ENCODE assay signal across 13 mouse cellular contexts in genomic region chr10:24718720-24719119, GRCm38 (mm10). TPM values are rescaled to one million over a fixed set of nuclear protein-coding genes. Genes with fewer than 3 reads are reported as not detected.
DNase-seq lines count a peak whose midpoint lies in the region; ATAC-seq and TF ChIP-seq lines count a peak whose summit lies in the region.
"Had no signal": no experiment of that assay in that cellular context is flagged by ENCODE, and none has a peak within 500 bp of the region (broad histone marks: within the 10 kb centered on the region; RNA-seq: fewer than 3 reads in every experiment).

No protein-coding gene starts in this region.

- H3K4me2 ChIP-seq in hindbrain, embryonic 13.5 days: peak overlapping the region; percentile 23; the same call in 1 of the 2 replicates
- no peak overlapping the region for H3K4me2 ChIP-seq in hindbrain, embryonic 11.5 days (replicated peaks; ENCODE audit: low read depth, low read length)
- peak overlapping the region; percentile 22 for H3K4me2 ChIP-seq in midbrain, embryonic 13.5 days (replicated peaks)
- no peak overlapping the region for H3K4me2 ChIP-seq in midbrain, postnatal 0 days (ENCODE audit: low read depth, low read length, poor library complexity, severe bottlenecking)
- peak overlapping the region; percentile 39; the same call in 1 of the 2 replicates for H3K4me2 ChIP-seq in midbrain, embryonic 16.5 days (ENCODE audit: low read length)
- H3K4me2 ChIP-seq: intestine, embryonic 15.5 days; lung, embryonic 15.5 days had no signal

- H3K36me3 ChIP-seq in hindbrain, embryonic 13.5 days: no peaks in the 10 kb centered on the region
- H3K36me3 ChIP-seq in hindbrain, embryonic 11.5 days (ENCODE audit: control insufficient read depth, insufficient read depth, low read length): no peaks in the 10 kb centered on the region
- H3K36me3 ChIP-seq in midbrain, embryonic 13.5 days: no peaks in the 10 kb centered on the region
- no peaks in the 10 kb centered on the region for H3K36me3 ChIP-seq in midbrain, postnatal 0 days (ENCODE audit: insufficient read depth, low read length)
- H3K36me3 ChIP-seq in midbrain, embryonic 16.5 days (ENCODE audit: control insufficient read depth, insufficient read depth, low read length): no peaks in the 10 kb centered on the region
- H3K36me3 ChIP-seq: intestine, embryonic 15.5 days; lung, embryonic 15.5 days had no signal

- no peaks in the 10 kb centered on the region for H3K9me3 ChIP-seq in hindbrain, embryonic 13.5 days
- H3K9me3 ChIP-seq in hindbrain, embryonic 11.5 days (ENCODE audit: control insufficient read depth, low read length): no peaks in the 10 kb centered on the region
- no peaks in the 10 kb centered on the region for H3K9me3 ChIP-seq in midbrain, embryonic 13.5 days
- no peaks in the 10 kb centered on the region for H3K9me3 ChIP-seq in midbrain, postnatal 0 days (ENCODE audit: low read length)
- H3K9me3 ChIP-seq in midbrain, embryonic 16.5 days (replicated peaks; ENCODE audit: control insufficient read depth, low read length, poor library complexity, severe bottlenecking): no peaks in the 10 kb centered on the region
- H3K9me3 ChIP-seq: intestine, embryonic 15.5 days; lung, embryonic 15.5 days had no signal

- TF ChIP-seq CTCF in midbrain, postnatal 0 days (IDR thresholded peaks at IDR 0.05): no peak
- no peak for TF ChIP-seq CTCF in gastrocnemius, adult 2 months (IDR thresholded peaks at IDR 0.05)

- H3K27me3 ChIP-seq in hindbrain, embryonic 13.5 days: no peaks in the 10 kb centered on the region
- H3K27me3 ChIP-seq in hindbrain, embryonic 11.5 days (ENCODE audit: control insufficient read depth, insufficient read depth, low read length): no peaks in the 10 kb centered on the region
- H3K27me3 ChIP-seq in midbrain, embryonic 13.5 days: no peaks in the 10 kb centered on the region
- no peaks in the 10 kb centered on the region for H3K27me3 ChIP-seq in midbrain, postnatal 0 days (ENCODE audit: insufficient read depth, low read length)
- H3K27me3 ChIP-seq in midbrain, embryonic 16.5 days (ENCODE audit: control insufficient read depth, insufficient read depth, low read depth, low read length): no peaks in the 10 kb centered on the region
- H3K27me3 ChIP-seq: intestine, embryonic 15.5 days; lung, embryonic 15.5 days had no signal

- no peak for DNase-seq in hindbrain, embryonic 11.5 days (ENCODE audit: low spot score)
- no peak for DNase-seq in midbrain, postnatal 0 days (ENCODE audit: low spot score)
- no peak for DNase-seq in gastrocnemius, adult 2 months
- DNase-seq: cerebellum, adult 11 months; heart, postnatal 10 days; left cerebral cortex, postnatal 4 days had no signal

- no peak overlapping the region for H3K9ac ChIP-seq in hindbrain, embryonic 13.5 days
- no peak overlapping the region for H3K9ac ChIP-seq in hindbrain, embryonic 11.5 days (ENCODE audit: low read depth, low read length)
- no peak overlapping the region for H3K9ac ChIP-seq in midbrain, embryonic 13.5 days (replicated peaks)
- no peak overlapping the region for H3K9ac ChIP-seq in midbrain, postnatal 0 days (replicated peaks; ENCODE audit: low read length, poor library complexity, severe bottlenecking)
- H3K9ac ChIP-seq in midbrain, embryonic 16.5 days (ENCODE audit: low read depth, low read length): no peak overlapping the region
- H3K9ac ChIP-seq: intestine, embryonic 15.5 days; lung, embryonic 15.5 days had no signal

- no peaks in the 10 kb centered on the region for H3K4me1 ChIP-seq in hindbrain, embryonic 13.5 days (replicated peaks)
- H3K4me1 ChIP-seq in hindbrain, embryonic 11.5 days (replicated peaks; ENCODE audit: control insufficient read depth, insufficient read depth, low read length): no peaks in the 10 kb centered on the region
- no peaks in the 10 kb centered on the region; the same call in 1 of the 2 replicates for H3K4me1 ChIP-seq in midbrain, embryonic 13.5 days (replicated peaks)
- H3K4me1 ChIP-seq in midbrain, postnatal 0 days (ENCODE audit: insufficient read depth, low read length): no peaks in the 10 kb centered on the region
- H3K4me1 ChIP-seq in midbrain, embryonic 16.5 days (ENCODE audit: control insufficient read depth, insufficient read depth, low read length): no peaks in the 10 kb centered on the region
- H3K4me1 ChIP-seq: intestine, embryonic 15.5 days; lung, embryonic 15.5 days had no signal

- 65% methylated on average over 11 of the region's 11 CpGs for WGBS in hindbrain, embryonic 13.5 days
- 64% methylated on average over 11 of the region's 11 CpGs for WGBS in hindbrain, embryonic 11.5 days
- 57% methylated on average over 11 of the region's 11 CpGs for WGBS in midbrain, embryonic 13.5 days
- WGBS in midbrain, postnatal 0 days: 62% methylated on average over 11 of the region's 11 CpGs
- WGBS in midbrain, embryonic 16.5 days: 58% methylated on average over 11 of the region's 11 CpGs

- intact Hi-C loops in gastrocnemius, adult 2 months (cut with DNase I): no loop called here

- no peak overlapping the region for H3K27ac ChIP-seq in hindbrain, embryonic 13.5 days
- no peak overlapping the region for H3K27ac ChIP-seq in hindbrain, embryonic 11.5 days (ENCODE audit: low read depth, low read length)
- H3K27ac ChIP-seq in midbrain, embryonic 13.5 days: no peak overlapping the region
- H3K27ac ChIP-seq in midbrain, postnatal 0 days (ENCODE audit: low read depth, low read length): no peak overlapping the region
- no peak overlapping the region for H3K27ac ChIP-seq in midbrain, embryonic 16.5 days (ENCODE audit: low read length)
- H3K27ac ChIP-seq in gastrocnemius, adult 2 months: no peak overlapping the region
- H3K27ac ChIP-seq: intestine, embryonic 15.5 days; lung, embryonic 15.5 days had no signal

- H3K4me3 ChIP-seq in hindbrain, embryonic 13.5 days: no peak overlapping the region
- no peak overlapping the region for H3K4me3 ChIP-seq in hindbrain, embryonic 11.5 days (ENCODE audit: low read depth, low read length)
- H3K4me3 ChIP-seq in midbrain, embryonic 13.5 days (replicated peaks): no peak overlapping the region
- no peak overlapping the region for H3K4me3 ChIP-seq in midbrain, postnatal 0 days (ENCODE audit: low read depth, low read length)
- H3K4me3 ChIP-seq in midbrain, embryonic 16.5 days (ENCODE audit: low read depth, low read length): no peak overlapping the region
- H3K4me3 ChIP-seq in gastrocnemius, adult 2 months: no peak overlapping the region
- H3K4me3 ChIP-seq: intestine, embryonic 15.5 days; lung, embryonic 15.5 days had no signal

- ATAC-seq in hindbrain, embryonic 13.5 days (ENCODE audit: low FRiP score): no peak
- no peak for ATAC-seq in hindbrain, embryonic 11.5 days (ENCODE audit: low FRiP score)
- no peak for ATAC-seq in midbrain, embryonic 13.5 days
- no peak for ATAC-seq in midbrain, postnatal 0 days (ENCODE audit: low FRiP score)
- ATAC-seq in erythroid progenitor cell, adult 5-6 weeks (replicated peaks; ENCODE audit: low FRiP score, poor library complexity, severe bottlenecking): 0 out of 2 replicates have a peak, but pooled peaks have one; percentile 30
- no peak for ATAC-seq in midbrain, embryonic 16.5 days
- no peak for ATAC-seq in frontal cortex, adult (ENCODE audit: low TSS enrichment)
- ATAC-seq: intestine, embryonic 15.5 days had no signal

RNA-seq across cellular contexts. Expression of gene Enpp1, which starts 6.8 kb away (rescaled TPM):
- 2.8 and 3.2 TPM in 2 replicates for polyA plus RNA-seq in hindbrain, embryonic 13.5 days (2015; fragmentation: Nextera tagmentation; extraction: Ambion mirVana)
- 0.66 and 1.2 TPM in 2 replicates for polyA plus RNA-seq in hindbrain, embryonic 11.5 days (2014; fragmentation: Nextera tagmentation; extraction: Ambion mirVana)
- polyA plus RNA-seq in midbrain, embryonic 13.5 days (2015; fragmentation: Nextera tagmentation; extraction: Ambion mirVana): 1.7 and 2.1 TPM in 2 replicates
- total RNA-seq in midbrain, postnatal 0 days (2014; rRNA removed): 3.5 and 6.3 TPM in 2 replicates
- polyA plus RNA-seq in midbrain, postnatal 0 days (2015; fragmentation: Nextera tagmentation; extraction: Ambion mirVana): 3.0 and 3.5 TPM in 2 replicates
- 0.84 and 1.1 TPM in 2 replicates for total RNA-seq in erythroid progenitor cell, adult 5-6 weeks (2015; ENCODE audit: low replicate concordance)
- total RNA-seq in erythroid progenitor cell, adult 5-6 weeks (2017; ENCODE audit: low replicate concordance): 1.4 and 2.0 TPM in 2 replicates
- 2.8 and 3.3 TPM in 2 replicates for polyA plus RNA-seq in midbrain, embryonic 16.5 days (2015; fragmentation: Nextera tagmentation; extraction: Ambion mirVana)
- 1 to 10 TPM; 2.6 to 6.1 TPM for total RNA-seq in gastrocnemius, adult 2 months (2021)

Comparison
In these comparisons a context has a peak if more than half of its experiments do, and no peak if none do; other contexts are left out.
1. H3K4me2 ChIP-seq: peak in hindbrain, embryonic 13.5 days (single experiment), midbrain, embryonic 13.5 days (single experiment) and midbrain, embryonic 16.5 days (single experiment); none in hindbrain, embryonic 11.5 days (single experiment) and midbrain, postnatal 0 days (single experiment).